Mouse (Mus musculus) c-Kit-positive CD71-positive TER-119-positive erythroid progenitor cells, embryonic 14.5 days (primary cell): Measurements from ENCODE around the gene Agfg1.

Source experiments
- DNase-seq: peaks from one replicate; pipeline ENCODE4 v3.0.0-alpha.2; 2013; ENCODE audit warnings: low spot score

Agfg1 gene

GRCm38 (mm10) chr1:82839296-82839613 is at the start of gene Agfg1:
Agfg1 (plus strand) TSS chr1:82839483.
- DNase-seq = peak; percentile 85

GRCm38 (mm10) chr1:82791105-82791504 is 48.2 kb upstream of the Agfg1 start:
- no peak for DNase-seq

DNA sequence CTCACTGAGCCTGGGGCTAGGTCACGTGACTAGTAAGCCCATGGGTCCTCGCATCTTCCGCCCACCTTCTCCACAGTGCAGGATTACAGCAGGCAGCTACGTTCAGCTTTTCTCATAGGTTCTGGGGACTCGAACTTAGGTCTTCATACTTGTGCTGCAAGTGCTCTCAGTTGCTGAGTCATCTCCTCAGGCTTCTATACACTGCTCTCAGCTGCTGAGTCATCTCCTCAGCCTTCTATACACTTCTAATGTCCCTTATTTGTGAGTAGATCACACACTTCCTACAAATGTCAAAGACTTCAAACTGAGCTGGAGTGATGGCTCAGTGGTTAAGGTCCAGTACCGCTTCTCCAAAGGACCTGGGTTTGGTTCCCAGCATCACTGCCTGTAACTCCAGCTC is 47.0 kb upstream of the Agfg1 start:
- DNase-seq = peak; percentile 34

DNA sequence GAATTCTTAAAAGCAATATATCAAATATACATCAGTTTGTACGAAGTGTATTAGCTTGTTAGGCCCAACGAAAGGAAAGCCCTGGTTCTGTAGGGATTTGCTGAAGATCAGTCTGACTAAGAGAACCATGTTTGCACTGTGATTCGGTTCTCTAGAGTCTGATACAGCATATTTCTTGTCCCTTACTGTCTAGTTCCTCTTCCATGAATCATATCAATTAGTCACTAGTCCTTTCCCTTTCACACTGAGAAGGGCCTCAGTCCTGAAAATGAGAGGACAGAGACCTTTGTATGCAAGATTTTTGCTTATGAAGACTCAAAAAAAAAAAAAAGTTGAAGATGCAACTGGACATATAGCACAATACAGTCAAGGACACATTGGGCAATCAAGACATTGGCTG is 46.2 kb upstream of the Agfg1 start:
- DNase-seq = no peak

- no peak for DNase-seq
Observed at GRCm38 (mm10) chr1:82793986-82794385, 45.3 kb upstream of the Agfg1 start.

GRCm38 (mm10) chr1:82795211-82795610 is 44.1 kb upstream of the Agfg1 start:
- DNase-seq = no peak

GRCm38 (mm10) chr1:82795702-82796443 is 43.4 kb upstream of the Agfg1 start:
- no peak for DNase-seq

GRCm38 (mm10) chr1:82797088-82797487 is 42.2 kb upstream of the Agfg1 start:
- no peak for DNase-seq

DNA sequence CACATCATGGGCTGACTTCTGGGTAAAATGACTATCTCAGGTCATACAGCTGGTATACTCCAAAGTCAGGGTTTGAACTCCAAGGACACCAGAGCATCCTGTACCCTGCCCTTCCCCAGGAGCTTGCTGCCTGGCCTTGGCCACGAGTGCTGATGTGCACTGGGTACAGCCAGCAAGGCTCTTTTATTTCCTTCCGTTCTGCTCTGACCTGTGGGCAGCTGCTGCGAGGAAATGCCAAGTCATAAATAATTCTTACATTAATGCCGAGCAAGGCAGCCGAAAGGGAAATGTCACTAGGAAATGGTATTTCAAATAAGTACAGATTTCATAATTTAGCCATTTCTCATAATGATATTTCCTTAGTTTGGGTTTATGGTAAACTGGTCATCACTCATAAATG is 41.0 kb upstream of the Agfg1 start:
- no peak for DNase-seq

- no peak for DNase-seq
Observed at GRCm38 (mm10) chr1:82798922-82799321, 40.4 kb upstream of the Agfg1 start.

GRCm38 (mm10) chr1:82801105-82801783 is 38.0 kb upstream of the Agfg1 start:
- DNase-seq = no peak

GRCm38 (mm10) chr1:82803608-82804007 is 35.7 kb upstream of the Agfg1 start:
- peak; percentile 81 for DNase-seq

GRCm38 (mm10) chr1:82804059-82804458 is 35.2 kb upstream of the Agfg1 start:
- no peak for DNase-seq

DNA sequence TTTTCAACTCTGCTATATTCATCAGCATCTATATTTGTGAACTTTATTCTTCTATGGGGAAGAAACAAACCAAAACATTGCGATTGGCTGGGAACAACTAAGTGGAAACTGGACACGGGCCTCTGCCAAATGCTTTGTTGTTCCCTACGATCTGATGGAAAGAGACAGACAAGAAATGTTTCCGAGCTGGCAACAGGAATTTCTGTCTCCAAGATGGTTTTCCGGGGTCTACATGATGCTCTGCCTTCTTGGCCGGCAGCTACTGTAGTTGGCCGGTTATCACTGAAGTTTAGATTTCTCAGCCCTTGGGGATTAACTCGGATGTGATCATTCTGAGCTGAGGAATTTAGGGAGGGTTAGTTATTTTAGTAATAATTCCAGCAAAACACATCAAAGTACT is 32.9 kb upstream of the Agfg1 start:
- DNase-seq = no peak

GRCm38 (mm10) chr1:82807206-82807605 is 32.1 kb upstream of the Agfg1 start:
- DNase-seq = no peak

GRCm38 (mm10) chr1:82808564-82808963 is 30.7 kb upstream of the Agfg1 start:
- no peak for DNase-seq

DNA sequence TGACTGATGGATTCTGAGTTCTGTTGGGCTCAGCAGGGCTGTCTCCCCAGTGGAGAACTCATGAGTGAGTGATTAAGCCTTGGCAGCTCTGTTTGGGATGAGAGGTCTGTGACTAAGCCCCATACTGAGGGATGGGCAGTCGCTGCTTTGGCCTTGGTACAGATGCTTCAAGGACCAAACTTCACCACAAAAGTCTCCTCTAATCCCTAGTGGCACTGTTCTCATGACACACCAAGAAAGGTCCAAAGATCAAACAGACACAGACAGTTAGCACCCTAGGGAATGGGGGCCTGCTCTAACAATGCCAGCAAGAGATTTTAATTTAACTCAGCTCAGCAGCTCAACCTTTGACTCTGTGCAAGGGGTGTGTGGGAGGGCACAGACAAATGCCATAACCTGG is 27.5 kb upstream of the Agfg1 start:
- DNase-seq = no peak

- peak; percentile 91 for DNase-seq
Observed at GRCm38 (mm10) chr1:82815941-82816716, 23.2 kb upstream of the Agfg1 start.

DNA sequence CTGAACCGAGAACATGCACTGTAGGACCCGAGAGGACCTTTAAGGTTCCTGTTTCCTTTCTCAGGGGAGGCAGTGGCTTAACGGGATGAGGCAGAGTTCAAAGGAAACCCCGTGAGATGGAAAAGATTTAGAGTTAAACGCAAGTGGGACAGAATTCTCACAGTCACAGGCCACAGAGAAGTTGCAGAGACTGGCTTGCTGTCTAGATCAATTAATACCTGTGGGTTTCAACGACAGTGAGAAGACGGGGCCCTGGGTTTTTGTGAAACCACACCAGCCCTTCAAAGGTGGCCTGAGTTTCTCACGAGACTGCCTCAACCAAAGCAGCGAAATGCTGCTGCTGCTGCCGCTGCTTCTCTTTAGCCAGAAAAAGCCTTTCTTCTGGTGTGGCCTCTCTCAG is 19.9 kb upstream of the Agfg1 start:
- no peak for DNase-seq

- DNase-seq = peak; percentile 76
Observed at GRCm38 (mm10) chr1:82820179-82820578, 19.1 kb upstream of the Agfg1 start.

DNA sequence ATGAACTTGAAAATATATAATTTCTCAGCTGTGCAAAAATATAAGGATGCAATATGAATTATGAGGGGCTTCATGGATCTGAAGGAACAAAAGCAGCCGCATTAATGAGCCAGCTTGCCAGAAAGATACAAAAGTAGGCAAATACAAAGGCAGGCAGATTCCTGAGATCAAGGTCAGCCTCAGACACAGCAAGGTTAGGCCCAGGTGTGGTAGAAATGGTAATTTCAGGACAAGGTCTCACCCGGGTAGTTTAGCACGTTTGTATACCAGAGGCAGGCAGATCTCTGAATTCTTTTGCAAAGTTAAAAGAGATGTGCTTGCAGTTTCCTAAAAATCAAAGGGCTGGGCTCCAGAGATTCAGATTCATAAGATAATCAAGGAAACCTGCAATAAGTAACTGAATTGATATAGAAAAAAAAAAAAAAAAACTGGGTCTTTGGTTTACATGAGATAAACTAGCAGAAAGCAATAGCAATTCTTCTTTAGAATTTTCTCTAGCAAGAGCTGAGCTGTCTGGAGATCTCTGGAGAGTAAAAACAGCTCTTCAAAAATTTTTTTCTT is 18.6 kb upstream of the Agfg1 start:
- DNase-seq = no peak

DNA sequence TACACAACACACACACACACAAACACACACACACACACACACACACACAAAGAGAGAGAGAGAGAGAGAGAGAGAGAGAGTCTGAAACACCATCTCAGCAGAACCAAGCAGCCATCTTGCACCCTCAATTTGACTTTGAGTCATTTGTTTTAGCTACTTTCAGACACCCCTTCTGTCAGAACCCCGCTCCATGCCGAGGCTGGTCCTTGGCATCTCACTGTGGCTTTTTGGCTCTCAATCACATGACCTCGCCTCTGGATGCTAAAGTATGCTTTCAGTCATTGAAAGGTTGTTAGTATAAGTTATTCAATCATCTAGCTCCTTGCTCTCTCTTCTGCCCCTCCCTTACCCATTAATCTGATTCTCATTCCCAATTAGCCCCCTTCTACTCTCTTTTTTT is 17.4 kb upstream of the Agfg1 start:
- no peak for DNase-seq

- DNase-seq = no peak
Observed at GRCm38 (mm10) chr1:82824147-82824546, 15.1 kb upstream of the Agfg1 start.
